Comparison of ENCODE assay signal across 10 mouse cellular contexts in genomic region chr17:71285929-71286328, GRCm38 (mm10). TPM values are rescaled to one million over a fixed set of nuclear protein-coding genes. Genes with fewer than 3 reads are reported as not detected.
DNase-seq lines count a peak whose midpoint lies in the region; ATAC-seq and TF ChIP-seq lines count a peak whose summit lies in the region.
"Had no signal": no experiment of that assay in that cellular context is flagged by ENCODE, and none has a peak within 500 bp of the region (broad histone marks: within the 10 kb centered on the region; RNA-seq: fewer than 3 reads in every experiment).

No protein-coding gene starts in this region.

- intact Hi-C loops in left cerebral cortex, adult 2 months (cut with DNase I), result no loop called here

- no peaks in the 10 kb centered on the region for H3K9me3 ChIP-seq in MEL (replicated peaks; ENCODE audit: insufficient read depth, low read length)
- H3K9me3 ChIP-seq in heart, embryonic 13.5 days, result no peaks in the 10 kb centered on the region
- no peaks in the 10 kb centered on the region for H3K9me3 ChIP-seq in liver, embryonic 12.5 days (replicated peaks)
- H3K9me3 ChIP-seq in midbrain, embryonic 14.5 days (ENCODE audit: control insufficient read depth, low read length), result no peaks in the 10 kb centered on the region
- H3K9me3 ChIP-seq: neural tube, embryonic 15.5 days had no signal

- peak; percentile 66; the same call in 1 of the 2 replicates for ATAC-seq in heart, embryonic 13.5 days (ENCODE audit: extremely low read depth, insufficient number of reproducible peaks, low FRiP score, low TSS enrichment)
- peak; percentile 69 for ATAC-seq in liver, embryonic 12.5 days
- no peak for ATAC-seq in activated CD4-positive, CD25-positive, alpha-beta regulatory T cell, adult 4 months
- ATAC-seq in midbrain, embryonic 14.5 days (ENCODE audit: low FRiP score, low TSS enrichment), result no peak

- no peak for TF ChIP-seq RAD21 in MEL (IDR thresholded peaks at IDR 0.05; ENCODE audit: low read depth, low read length)

- peak overlapping the region; percentile 53 for H3K4me2 ChIP-seq in heart, embryonic 13.5 days
- peak overlapping the region; percentile 53 for H3K4me2 ChIP-seq in liver, embryonic 12.5 days
- H3K4me2 ChIP-seq in midbrain, embryonic 14.5 days (ENCODE audit: low read length), result no peak overlapping the region
- H3K4me2 ChIP-seq: neural tube, embryonic 15.5 days had no signal

- H3K4me1 ChIP-seq in MEL (ENCODE audit: control insufficient read depth in 1 of 2, insufficient read depth in 2 of 2, low read length in 2 of 2), result peaks cover 48 to 55% of the 10 kb centered on the region in 2 experiments
- H3K4me1 ChIP-seq in bone marrow macrophage, adult 2 months (ENCODE audit: control insufficient read depth, insufficient read depth, low read length), result peaks cover 54% of the 10 kb centered on the region
- peaks cover 82% of the 10 kb centered on the region for H3K4me1 ChIP-seq in heart, embryonic 13.5 days
- H3K4me1 ChIP-seq in liver, embryonic 12.5 days, result peaks cover 85% of the 10 kb centered on the region
- H3K4me1 ChIP-seq in midbrain, embryonic 14.5 days (ENCODE audit: control insufficient read depth, insufficient read depth, low read length), result no peaks in the 10 kb centered on the region
- H3K4me1 ChIP-seq: neural tube, embryonic 15.5 days had no signal

- H3K27ac ChIP-seq in MEL (ENCODE audit: control insufficient read depth, low read depth, low read length), result peak overlapping the region; percentile 67
- H3K27ac ChIP-seq in bone marrow macrophage, adult 2 months (ENCODE audit: insufficient read depth, low read depth, low read length), result peak overlapping the region; percentile 35
- peak overlapping the region; percentile 88 for H3K27ac ChIP-seq in heart, embryonic 13.5 days (replicated peaks)
- peak overlapping the region; percentile 97 for H3K27ac ChIP-seq in liver, embryonic 12.5 days
- H3K27ac ChIP-seq in layer of hippocampus, adult 2 months, result no peak overlapping the region
- no peak overlapping the region for H3K27ac ChIP-seq in midbrain, embryonic 14.5 days (replicated peaks; ENCODE audit: low read depth, low read length)
- H3K27ac ChIP-seq in left cerebral cortex, adult 2 months, result no peak overlapping the region
- H3K27ac ChIP-seq: neural tube, embryonic 15.5 days had no signal

- peaks cover 2 to 57% of the 10 kb centered on the region in 2 experiments; a peak in 3 of 4 replicates for H3K36me3 ChIP-seq in MEL (ENCODE audit: control insufficient read depth in 1 of 2, insufficient read depth in 2 of 2, low read length in 2 of 2)
- H3K36me3 ChIP-seq in heart, embryonic 13.5 days, result no peaks in the 10 kb centered on the region
- no peaks in the 10 kb centered on the region for H3K36me3 ChIP-seq in liver, embryonic 12.5 days
- no peaks in the 10 kb centered on the region for H3K36me3 ChIP-seq in midbrain, embryonic 14.5 days (ENCODE audit: control insufficient read depth, insufficient read depth, low read length)
- H3K36me3 ChIP-seq: neural tube, embryonic 15.5 days had no signal

- no peak for TF ChIP-seq CTCF in MEL (IDR thresholded peaks at IDR 0.05 in 2 of 3, conservative IDR thresholded peaks at IDR 0.05 in 1 of 3; ENCODE audit: control insufficient read depth in 1 of 3, insufficient read depth in 1 of 3, low read depth in 2 of 3, low read length in 3 of 3, poor library complexity in 1 of 3, severe bottlenecking in 1 of 3)
- no peak for TF ChIP-seq CTCF in bone marrow macrophage, adult 2 months (IDR thresholded peaks at IDR 0.05; ENCODE audit: low read depth, low read length)
- TF ChIP-seq CTCF in layer of hippocampus, adult 2 months (conservative IDR thresholded peaks at IDR 0.05), result no peak
- no peak for TF ChIP-seq CTCF in left cerebral cortex, adult 2 months (IDR thresholded peaks at IDR 0.05)

- H3K9ac ChIP-seq in MEL (ENCODE audit: control insufficient read depth, low read depth, low read length, poor library complexity, severe bottlenecking), result peak overlapping the region; percentile 56
- H3K9ac ChIP-seq in heart, embryonic 13.5 days, result no peak overlapping the region
- peak overlapping the region; percentile 58 for H3K9ac ChIP-seq in liver, embryonic 12.5 days
- no peak overlapping the region for H3K9ac ChIP-seq in midbrain, embryonic 14.5 days (replicated peaks; ENCODE audit: low read length)
- H3K9ac ChIP-seq: neural tube, embryonic 15.5 days had no signal

- TF ChIP-seq POLR2A in MEL (IDR thresholded peaks at IDR 0.05; ENCODE audit: control insufficient read depth in 1 of 2, insufficient read depth in 1 of 2, low read depth in 1 of 2, low read length in 2 of 2, poor library complexity in 1 of 2), result peak in 1 of 2 experiments; percentile 53; a peak in 2 of 4 replicates
- TF ChIP-seq POLR2A in bone marrow macrophage, adult 2 months (IDR thresholded peaks at IDR 0.05; ENCODE audit: borderline replicate concordance, low read depth, low read length), result no peak

- 26% methylated on average over 6 of the region's 6 CpGs for WGBS in heart, embryonic 13.5 days
- 28% methylated on average over 6 of the region's 6 CpGs for WGBS in liver, embryonic 12.5 days (ENCODE audit: insufficient replicate concordance)
- WGBS in midbrain, embryonic 14.5 days, result 75% methylated on average over 6 of the region's 6 CpGs

- peaks cover 31% of the 10 kb centered on the region for H3K79me2 ChIP-seq in MEL (ENCODE audit: control insufficient read depth, insufficient read depth, low read length, poor library complexity)

- H3K4me3 ChIP-seq in MEL (ENCODE audit: control insufficient read depth in 1 of 2, insufficient read depth in 1 of 2, low read depth in 2 of 2, low read length in 2 of 2), result no peak overlapping the region
- no peak overlapping the region for H3K4me3 ChIP-seq in bone marrow macrophage, adult 2 months (ENCODE audit: insufficient read depth, low read length)
- H3K4me3 ChIP-seq in heart, embryonic 13.5 days, result no peak overlapping the region
- H3K4me3 ChIP-seq in liver, embryonic 12.5 days, result no peak overlapping the region
- H3K4me3 ChIP-seq in layer of hippocampus, adult 2 months, result no peak overlapping the region
- H3K4me3 ChIP-seq in midbrain, embryonic 14.5 days (replicated peaks; ENCODE audit: low read depth, low read length), result no peak overlapping the region
- no peak overlapping the region for H3K4me3 ChIP-seq in left cerebral cortex, adult 2 months
- H3K4me3 ChIP-seq: neural tube, embryonic 15.5 days had no signal

- peak in 1 of 2 experiments; percentile 56; a peak in 2 of 4 replicates for TF ChIP-seq EP300 in MEL (IDR thresholded peaks at IDR 0.05; ENCODE audit: low read depth in 1 of 2, low read length in 2 of 2)

- DNase-seq in MEL (ENCODE audit: low read depth, low spot score), result peak; percentile 83
- no peak for DNase-seq in layer of hippocampus, adult 2 months (ENCODE audit: low spot score in 2 of 2)
- no peak for DNase-seq in midbrain, embryonic 14.5 days
- no peak for DNase-seq in left cerebral cortex, adult 2 months (ENCODE audit: extremely low spot score in 1 of 2, low spot score in 2 of 2)
- DNase-seq: thymus, postnatal 14 days had no signal

- no peaks in the 10 kb centered on the region for H3K27me3 ChIP-seq in MEL (ENCODE audit: control insufficient read depth in 1 of 2, insufficient read depth in 2 of 2, low read length in 2 of 2)
- no peaks in the 10 kb centered on the region for H3K27me3 ChIP-seq in heart, embryonic 13.5 days (replicated peaks)
- no peaks in the 10 kb centered on the region for H3K27me3 ChIP-seq in liver, embryonic 12.5 days (replicated peaks)
- H3K27me3 ChIP-seq in midbrain, embryonic 14.5 days (ENCODE audit: control insufficient read depth, insufficient read depth, low read length), result no peaks in the 10 kb centered on the region
- H3K27me3 ChIP-seq: neural tube, embryonic 15.5 days had no signal

TF ChIP-seq in MEL, 35 proteins besides CTCF, POLR2A, EP300 and RAD21:
- TF ChIP-seq TBP (IDR thresholded peaks at IDR 0.05; ENCODE audit: low read depth, low read length), result peak; percentile 53; the same call in 1 of the 2 replicates
- TF ChIP-seq ZKSCAN1 (IDR thresholded peaks at IDR 0.05; ENCODE audit: low read depth, low read length), result no peak
- TF ChIP-seq ETS1 (IDR thresholded peaks at IDR 0.05; ENCODE audit: low read depth, low read length), result peak; percentile 35; the same call in 1 of the 2 replicates
- TF ChIP-seq MYB (IDR thresholded peaks at IDR 0.05; ENCODE audit: low read depth, low read length), result 0 out of 2 replicates have a peak, but pooled peaks have one; percentile 9
- 0 out of 2 replicates have a peak, but pooled peaks have one; percentile 12 for TF ChIP-seq ZMIZ1 (IDR thresholded peaks at IDR 0.05; ENCODE audit: low read depth, low read length)

RNA-seq across cellular contexts. Expression of gene Emilin2, which starts 25.8 kb away (rescaled TPM):
- 76.6 and 92.6 TPM in 2 replicates for total RNA-seq in MEL (2012; rRNA removed)
- polyA plus RNA-seq in MEL (2012; ENCODE audit: insufficient read depth in 1 of 2, insufficient read length in 2 of 2, low read depth in 1 of 2, low replicate concordance in 2 of 2, missing spikeins in 1 of 2), result 10 to 100 TPM; 37.4 to 95.5 TPM
- polyA plus RNA-seq in bone marrow macrophage, adult 2 months (2012; ENCODE audit: insufficient read depth, insufficient read length, missing spikeins), result 72.4 and 102 TPM in 2 replicates
- polyA plus RNA-seq in heart, embryonic 13.5 days (2015; fragmentation: Nextera tagmentation; extraction: Ambion mirVana), result 47.4 and 51.7 TPM in 2 replicates
- polyA plus RNA-seq in liver, embryonic 12.5 days (2016; fragmentation: Nextera tagmentation; extraction: Ambion mirVana), result 28.9 and 31.1 TPM in 2 replicates
- total RNA-seq in layer of hippocampus, adult 2 months (2021), result 1 to 10 TPM; 1.9 to 2.3 TPM
- under 1 TPM in 1 of 2 experiments, not detected in 1; 0.11 TPM for polyA plus RNA-seq in activated CD4-positive, CD25-positive, alpha-beta regulatory T cell, adult 4 months (2017; shearing (Covaris generic))
- 0.54 and 1.8 TPM in 2 replicates for polyA plus RNA-seq in midbrain, embryonic 14.5 days (2014; fragmentation: Nextera tagmentation; extraction: Ambion mirVana)
- total RNA-seq in left cerebral cortex, adult 2 months (2021), result 1 to 10 TPM; 1.7 to 2.0 TPM

Comparison
In these comparisons a context has a peak if more than half of its experiments do, and no peak if none do; other contexts are left out.
1. H3K27ac ChIP-seq: peak in MEL (single experiment), bone marrow macrophage, adult 2 months (single experiment), heart, embryonic 13.5 days (single experiment) and liver, embryonic 12.5 days (single experiment); none in layer of hippocampus, adult 2 months (single experiment), midbrain, embryonic 14.5 days (single experiment) and left cerebral cortex, adult 2 months (single experiment).
2. H3K9ac ChIP-seq: peak in MEL (single experiment) and liver, embryonic 12.5 days (single experiment); none in heart, embryonic 13.5 days (single experiment) and midbrain, embryonic 14.5 days (single experiment).
3. ATAC-seq: peak in heart, embryonic 13.5 days (single experiment) and liver, embryonic 12.5 days (single experiment); none in activated CD4-positive, CD25-positive, alpha-beta regulatory T cell, adult 4 months (single experiment) and midbrain, embryonic 14.5 days (single experiment).
4. RNA of gene Emilin2, which starts 25.8 kb away (polyA plus RNA-seq): 72.4 to 102 TPM in bone marrow macrophage, adult 2 months, 37.4 to 95.5 TPM in MEL, 47.4 to 51.7 TPM in heart, embryonic 13.5 days and 28.9 to 31.1 TPM in liver, embryonic 12.5 days; 0.54 to 1.8 TPM in midbrain, embryonic 14.5 days and 0.11 TPM in activated CD4-positive, CD25-positive, alpha-beta regulatory T cell, adult 4 months; every median in the first group is over 10 times any median in the second.